Mouse (Mus musculus): ENCODE data around the gene Cbx3.
A peak's percentile ranks its signal among the peaks of the same experiment; 100 is the strongest.
"Not testable (repeated sequence)": the region's sequence is repeated elsewhere in the genome, so short reads cannot be mapped to it uniquely, and the experiment has no call there.

Cbx3 gene

GRCm38 (mm10) chr6:51471179-51471505 lies 982 bp downstream of the Cbx3 start:
- peak; percentile 58 for DNase-seq (ENCODE audit: low spot score)

- peak; percentile 48 for DNase-seq (ENCODE audit: low spot score)
These were observed 1.6 kb downstream of the Cbx3 start for GRCm38 (mm10) chr6:51471782-51472181.

GRCm38 (mm10) chr6:51472213-51472612 lies 2.1 kb downstream of the Cbx3 start:
- peak; percentile 60 for DNase-seq (ENCODE audit: low spot score)

- no peak for DNase-seq (ENCODE audit: low spot score)
These were observed 9.1 kb downstream of the Cbx3 start for GRCm38 (mm10) chr6:51479136-51479731.

- no peak for DNase-seq (ENCODE audit: low spot score)
These were observed 11.4 kb downstream of the Cbx3 start for GRCm38 (mm10) chr6:51481548-51481947.

GRCm38 (mm10) chr6:51483861-51484260 lies 13.7 kb downstream of the Cbx3 start:
- no peak for DNase-seq (ENCODE audit: low spot score)

- DNase-seq (ENCODE audit: low spot score) = not testable (repeated sequence)
These were observed 14.4 kb downstream of the Cbx3 start for GRCm38 (mm10) chr6:51484556-51484955.

GRCm38 (mm10) chr6:51485646-51486045 lies 15.5 kb downstream of the Cbx3 start:
- no peak for DNase-seq (ENCODE audit: low spot score)

GRCm38 (mm10) chr6:51486076-51486710 lies 16.0 kb downstream of the Cbx3 start:
- no peak for DNase-seq (ENCODE audit: low spot score)

- DNase-seq (ENCODE audit: low spot score) = no peak
These were observed 16.6 kb downstream of the Cbx3 start for GRCm38 (mm10) chr6:51486731-51487130.

GRCm38 (mm10) chr6:51489787-51490186 lies 19.6 kb downstream of the Cbx3 start:
- peak; percentile 99 for DNase-seq (ENCODE audit: low spot score)

- DNase-seq (ENCODE audit: low spot score) = no peak
These were observed 27.4 kb downstream of the Cbx3 start for GRCm38 (mm10) chr6:51497321-51498111.

GRCm38 (mm10) chr6:51505671-51506070 lies 35.5 kb downstream of the Cbx3 start:
- no peak for DNase-seq (ENCODE audit: low spot score)

- no peak for DNase-seq (ENCODE audit: low spot score)
These were observed 37.4 kb downstream of the Cbx3 start for GRCm38 (mm10) chr6:51507556-51507955.

GRCm38 (mm10) chr6:51508750-51509648 lies 38.8 kb downstream of the Cbx3 start:
- DNase-seq (ENCODE audit: low spot score) = no peak

- peak; percentile 64 for DNase-seq (ENCODE audit: low spot score)
These were observed 39.9 kb downstream of the Cbx3 start for GRCm38 (mm10) chr6:51510094-51510493.

GRCm38 (mm10) chr6:51510946-51511345 lies 40.8 kb downstream of the Cbx3 start:
- DNase-seq (ENCODE audit: low spot score) = no peak

- peak; percentile 74 for DNase-seq (ENCODE audit: low spot score)
These were observed 43.6 kb downstream of the Cbx3 start for GRCm38 (mm10) chr6:51513745-51514144.

- DNase-seq (ENCODE audit: low spot score) = no peak
These were observed 44.7 kb downstream of the Cbx3 start for GRCm38 (mm10) chr6:51514860-51515259.

GRCm38 (mm10) chr6:51523310-51523709 lies 53.1 kb downstream of the Cbx3 start:
- no peak for DNase-seq (ENCODE audit: low spot score)

GRCm38 (mm10) chr6:51523807-51524320 lies 53.7 kb downstream of the Cbx3 start, which contains the start of gene Snx10:
TSS of gene Snx10 (plus strand) at chr6:51523901.
- no peak for DNase-seq (ENCODE audit: low spot score)
